Mouse (Mus musculus) liver, embryonic 14.5 days (tissue): ENCODE results near the gene Kcnk10.

Source experiments
- CTCF ChIP-seq: IDR thresholded peaks from 2 replicates; pipeline ENCODE4 v1.5.1; 2016; ENCODE audit warnings: antibody characterized with exemption, low read depth, control low read depth
- EP300 ChIP-seq: IDR thresholded peaks from 2 replicates; pipeline ENCODE4 v1.6.1; 2016; ENCODE audit warnings: antibody characterized with exemption, low read depth

DNA sequence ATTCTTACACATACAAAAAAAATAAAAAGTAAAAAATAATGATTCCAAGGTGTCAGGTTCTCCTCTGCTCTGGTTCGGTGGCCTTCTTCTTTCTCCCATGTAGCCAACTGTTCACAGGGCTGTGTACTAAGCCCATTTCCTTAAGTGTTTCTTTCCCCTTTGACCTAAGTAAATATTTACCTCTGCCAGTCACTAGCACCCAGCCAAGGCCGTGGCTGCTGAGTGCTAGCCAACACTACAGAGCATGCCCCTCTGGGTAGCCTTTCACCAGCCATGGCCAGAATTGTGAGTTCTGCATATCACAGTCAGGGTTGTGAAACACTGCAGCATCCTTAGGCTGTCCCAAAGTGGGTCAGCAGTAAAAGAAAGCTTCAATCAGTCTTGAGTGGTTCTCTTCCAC, 140.0 kb downstream of the Kcnk10 start:
- TF ChIP-seq CTCF (no peak), EP300 (no peak)
